Mouse (Mus musculus) mature B cell (primary cell): ENCODE measurements around the gene Xcr1.

Experiments
- in situ Hi-C: fragments of 300-500 bp; cut with MboI; formaldehyde crosslinking; loops from 2 replicates; pipeline ENCODE4 v1.14.3; 2019

The Xcr1 gene

GRCm38 (mm10) chr9:123861929-123862328 is at the start of gene Xcr1:
Gene Xcr1, minus strand, starts transcription at chr9:123862029.
- in situ Hi-C loops: no loop called here

DNA sequence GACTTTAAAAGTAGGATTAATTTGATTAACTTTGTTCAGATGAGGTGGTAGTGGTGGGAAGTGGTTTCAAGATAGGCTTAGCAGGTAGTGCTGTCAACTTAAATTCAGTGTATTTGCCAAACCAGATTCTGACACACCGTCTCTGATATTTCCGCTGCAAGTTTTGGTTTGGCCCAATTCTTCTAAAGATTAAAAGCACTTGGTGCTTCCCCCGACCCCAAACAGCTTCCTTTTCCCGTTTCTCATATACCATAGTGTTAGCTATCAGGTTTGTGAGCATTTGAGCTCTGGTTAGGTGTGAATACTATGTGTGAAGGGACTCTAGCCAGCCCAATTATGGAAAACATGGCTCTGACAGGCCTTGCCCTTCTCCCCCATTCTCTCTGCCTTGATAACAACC is 10.2 kb upstream of the Xcr1 start:
- in situ Hi-C loops: no loop called here

GRCm38 (mm10) chr9:123869167-123869784 is 7.4 kb upstream of the Xcr1 start:
- in situ Hi-C loops: no loop called here

DNA sequence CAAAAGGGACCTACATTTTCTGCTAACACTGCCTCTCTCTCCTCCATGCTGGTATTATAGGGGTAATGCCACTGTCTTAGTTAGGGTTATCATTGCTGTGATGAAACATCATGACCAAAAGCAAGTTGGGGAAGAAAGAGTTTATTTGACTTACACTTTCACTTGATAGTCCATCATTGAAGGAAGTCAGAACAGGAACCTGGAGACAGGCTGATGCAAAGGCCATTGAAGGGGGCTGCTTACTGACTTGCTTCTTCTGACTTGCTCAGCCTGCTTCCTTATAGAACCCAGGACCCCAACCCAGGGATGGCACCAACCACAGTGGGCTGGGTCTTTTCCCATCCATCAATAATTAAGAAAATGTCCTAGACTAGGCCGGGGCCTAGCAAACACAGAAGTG is 1.8 kb upstream of the Xcr1 start:
- in situ Hi-C loops: no loop called here

- in situ Hi-C loops: no loop called here
These were observed 1.2 kb upstream of the Xcr1 start for GRCm38 (mm10) chr9:123862895-123863616.

- in situ Hi-C loops: no loop called here
These were observed 5.0 kb downstream of the Xcr1 start for GRCm38 (mm10) chr9:123856836-123857235.

- in situ Hi-C loops: no loop called here
These were observed 9.1 kb downstream of the Xcr1 start for GRCm38 (mm10) chr9:123852449-123853390.

- in situ Hi-C loops: no loop called here
These were observed 9.9 kb downstream of the Xcr1 start, which contains the start of gene Fyco1 for GRCm38 (mm10) chr9:123851713-123852448. Gene Fyco1, minus strand, starts transcription at chr9:123851899.

DNA sequence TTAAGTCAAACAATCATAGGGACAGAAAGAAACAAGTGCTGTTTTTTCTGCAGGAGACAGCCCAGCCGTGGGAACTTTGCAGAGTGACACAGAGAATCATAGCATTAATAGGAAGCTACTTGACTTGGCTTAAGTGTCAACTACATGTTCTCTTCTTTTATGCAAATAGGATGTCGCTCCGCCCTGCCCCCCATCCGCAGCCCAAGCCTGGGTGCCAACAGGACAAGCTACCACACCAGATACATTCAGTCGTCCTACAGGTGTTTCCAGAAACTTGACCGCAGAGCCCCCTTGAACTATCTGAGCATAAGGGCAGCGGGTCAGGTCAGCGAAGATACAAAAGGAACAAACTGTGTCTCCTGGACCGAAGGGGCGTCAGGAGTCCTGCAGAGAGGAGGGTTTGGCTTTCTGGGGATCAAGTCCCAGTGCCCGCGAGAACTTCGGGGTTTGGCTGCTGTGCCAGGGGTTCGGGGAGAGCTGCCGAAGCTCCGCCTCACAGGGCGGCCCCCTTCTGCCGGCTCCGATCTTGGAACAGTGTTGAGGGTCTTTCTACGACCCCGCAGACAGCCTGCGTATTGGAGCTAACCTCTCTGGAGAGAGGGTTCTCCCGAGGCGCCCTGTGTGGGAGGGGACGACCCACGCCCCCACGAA is 10.6 kb downstream of the Xcr1 start:
- in situ Hi-C loops: no loop called here

DNA sequence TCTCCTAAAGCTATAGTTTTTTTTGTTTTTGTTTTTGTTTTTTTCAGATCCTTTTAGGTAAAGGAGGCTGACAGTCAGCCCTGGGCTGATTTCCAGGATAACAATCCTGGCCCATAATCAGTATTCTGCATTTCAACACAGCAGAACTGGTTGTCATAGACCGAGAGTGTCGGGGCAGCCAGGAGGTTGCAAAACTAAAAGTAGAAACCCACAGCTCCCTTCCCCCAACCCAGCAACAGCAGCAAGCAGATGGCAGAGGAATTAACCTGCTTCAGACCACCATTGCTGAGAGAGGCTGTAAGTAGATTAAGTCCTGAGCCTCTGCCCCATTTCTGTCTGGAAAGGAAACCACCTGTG is 11.1 kb downstream of the Xcr1 start:
- in situ Hi-C loops: no loop called here

- in situ Hi-C loops: no loop called here
These were observed 11.7 kb downstream of the Xcr1 start for GRCm38 (mm10) chr9:123849976-123850695.

GRCm38 (mm10) chr9:123846490-123846889 is 15.3 kb downstream of the Xcr1 start:
- in situ Hi-C loops: no loop called here

- in situ Hi-C loops: no loop called here
These were observed 16.7 kb downstream of the Xcr1 start for GRCm38 (mm10) chr9:123845120-123845519.

DNA sequence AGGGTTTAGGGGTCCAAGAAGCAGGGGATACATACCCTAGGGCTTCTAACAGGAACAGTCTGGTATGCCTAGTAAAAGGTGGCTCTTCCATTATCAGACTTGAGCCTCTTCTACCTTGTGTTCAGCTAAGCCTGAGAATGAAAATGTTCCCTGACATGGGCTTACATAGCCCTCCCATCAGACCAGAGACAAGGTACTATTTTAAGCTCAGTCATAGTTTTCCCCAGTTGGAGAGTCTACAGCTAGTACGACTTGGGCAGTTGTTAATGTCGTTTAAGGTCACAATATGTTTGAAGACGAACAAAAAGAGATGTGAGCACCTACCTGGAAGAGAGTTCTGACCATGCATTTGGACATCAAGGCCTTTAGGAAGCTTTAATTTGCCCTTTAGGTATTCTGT is 17.4 kb downstream of the Xcr1 start:
- in situ Hi-C loops: no loop called here

DNA sequence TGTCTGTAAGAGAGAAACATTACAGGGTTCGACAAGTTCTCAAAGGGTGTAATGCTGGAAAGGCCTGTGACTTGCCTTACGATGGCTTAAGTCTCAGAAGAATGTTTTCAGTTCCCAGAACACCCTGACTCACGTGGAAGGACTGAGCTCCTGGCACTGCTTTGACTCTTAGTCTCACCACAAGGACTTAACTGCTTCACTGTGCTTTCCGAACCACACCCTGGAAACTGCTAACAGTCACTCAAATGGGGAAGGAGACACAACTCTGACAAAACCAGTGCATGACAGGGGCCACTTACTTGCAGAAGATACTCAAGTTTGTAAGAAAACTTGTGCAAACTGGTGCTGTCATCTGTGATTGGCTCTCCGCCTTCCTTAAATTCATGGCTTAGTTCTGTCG is 21.6 kb downstream of the Xcr1 start:
- in situ Hi-C loops: no loop called here

DNA sequence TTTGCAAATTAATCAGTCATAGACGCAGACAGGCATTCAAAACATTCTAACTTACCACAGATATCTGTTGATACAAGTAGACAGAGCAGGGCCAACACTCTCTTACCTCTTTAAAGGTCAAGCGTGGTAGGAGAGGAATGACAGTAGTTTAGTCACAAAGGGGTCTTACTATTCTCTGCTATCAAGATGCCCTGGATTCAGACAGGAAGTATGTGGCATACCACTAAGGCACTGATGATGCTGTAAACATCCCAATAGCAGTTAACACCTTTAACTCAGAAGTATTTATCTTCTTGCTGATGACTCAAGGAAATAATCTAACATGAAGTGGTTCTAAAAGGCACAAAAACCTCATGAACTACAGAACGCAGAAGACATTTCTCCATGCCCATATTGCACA is 26.0 kb downstream of the Xcr1 start:
- in situ Hi-C loops: no loop called here

DNA sequence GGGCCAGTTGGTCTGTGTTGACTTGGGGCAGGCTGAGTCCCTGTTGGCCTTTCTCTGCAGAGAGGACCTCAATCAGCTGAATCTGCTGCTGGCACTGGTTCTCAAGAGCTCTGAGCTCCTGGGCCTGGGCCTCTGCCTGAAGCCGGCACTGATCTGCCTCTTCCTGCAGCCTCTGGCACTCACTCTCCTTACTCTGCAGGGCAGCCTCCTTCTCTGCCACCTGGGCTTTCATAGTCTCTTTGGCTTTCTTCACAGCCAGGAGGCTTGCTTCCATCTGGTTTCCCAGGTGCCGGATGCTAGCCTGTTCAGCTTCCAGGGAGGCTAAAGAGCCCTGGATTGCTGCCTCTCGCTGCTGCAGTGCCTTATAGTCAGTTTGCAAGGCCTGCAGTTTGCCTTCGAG is 32.9 kb downstream of the Xcr1 start:
- in situ Hi-C loops: no loop called here

- in situ Hi-C loops: no loop called here
These were observed 35.2 kb downstream of the Xcr1 start for GRCm38 (mm10) chr9:123826631-123827030.

- in situ Hi-C loops: no loop called here
These were observed 43.2 kb downstream of the Xcr1 start for GRCm38 (mm10) chr9:123818601-123819000.

DNA sequence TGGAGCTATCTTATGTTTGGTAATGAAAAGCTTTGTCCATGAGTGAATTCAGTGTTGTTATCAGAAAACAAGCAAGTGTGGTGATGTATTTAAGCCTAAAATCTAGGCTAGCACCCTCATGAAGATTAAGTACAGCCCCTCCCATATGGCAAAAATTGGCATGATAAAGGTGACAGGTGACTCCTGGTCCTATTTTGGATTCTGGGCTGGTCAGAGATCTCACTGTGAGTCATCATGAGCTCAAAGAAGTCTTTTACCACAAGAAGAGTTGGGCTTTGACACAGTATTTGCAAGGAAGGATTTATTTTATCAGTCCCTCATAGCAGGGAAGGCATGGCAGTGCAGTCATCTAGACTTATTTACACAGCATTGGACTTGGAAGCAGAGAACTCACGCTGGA is 45.8 kb downstream of the Xcr1 start:
- in situ Hi-C loops: no loop called here

DNA sequence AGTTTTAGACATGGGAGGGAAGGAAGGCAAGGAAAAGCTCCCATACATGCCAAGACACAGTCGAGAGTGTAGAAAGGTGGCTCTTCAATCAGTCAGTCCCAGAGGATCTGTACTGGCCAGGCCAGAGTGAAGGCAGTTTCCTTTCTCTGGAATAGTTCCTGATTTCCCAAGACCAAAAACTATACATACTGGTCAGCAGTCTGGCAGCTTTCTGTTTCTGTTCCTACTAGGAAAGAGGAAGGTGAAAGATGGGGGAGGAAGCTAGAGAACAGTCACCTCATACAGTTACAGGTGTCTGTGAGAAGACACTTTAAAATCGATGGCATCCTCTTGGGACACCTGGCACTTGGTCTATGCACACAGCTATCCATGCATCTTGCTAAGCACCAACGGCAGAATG is 46.4 kb downstream of the Xcr1 start:
- in situ Hi-C loops: no loop called here
